Mouse (Mus musculus): ENCODE results near the gene Pskh1. TPM values are rescaled to one million over a fixed set of nuclear protein-coding genes. Genes with fewer than 3 reads are reported as not detected.

Gene Pskh1
- total RNA-seq, 2 experiments from 2014 or later = 16.9 to 17.6 TPM

Small RNA genes lying within 50 kb of the gene (microRNA-seq; reads per million reads assigned to microRNA genes)
- gene Mir7074 = 0 to 0.27 reads per million in 2 experiments

Other genes with a start within 250 kb of the Pskh1 start
- 1 to 10 TPM in 1 of 2 experiments, under 1 TPM in 1; 0.69 to 5.7 TPM for gene Carmil2, start 214.2 kb upstream of the Pskh1 start, total RNA-seq (2021)
- gene Acd, start 199.3 kb upstream of the Pskh1 start, total RNA-seq (2021) = 10 to 100 TPM; 13.8 to 16.9 TPM
- gene Pard6a, start 199.3 kb upstream of the Pskh1 start, total RNA-seq (2021) = 1 to 10 TPM; 7.8 to 9.1 TPM
- gene 4933405L10Rik, start 192.8 kb upstream of the Pskh1 start, total RNA-seq (2021) = not detected
- gene Enkd1, start 192.2 kb upstream of the Pskh1 start, total RNA-seq (2021) = 1 to 10 TPM; 2.4 to 2.5 TPM
- gene Gfod2, start 141.8 kb upstream of the Pskh1 start, total RNA-seq (2021) = 1 to 10 TPM; 3.6 to 3.7 TPM
- gene Ranbp10, start 73.1 kb upstream of the Pskh1 start, total RNA-seq (2021) = 10 to 100 TPM; 23.1 to 24.7 TPM
- gene Tsnaxip1, start 72.7 kb upstream of the Pskh1 start, total RNA-seq (2021) = under 1 TPM in 1 of 2 experiments, not detected in 1; 0.38 TPM
- gene Cenpt, start 47.2 kb upstream of the Pskh1 start, total RNA-seq (2021) = 1 to 10 TPM; 3.2 to 4.2 TPM
- gene Thap11, start 45.3 kb upstream of the Pskh1 start, total RNA-seq (2021) = 10 to 100 TPM; 27.5 to 29.1 TPM
- gene Nutf2, start 39.9 kb upstream of the Pskh1 start, total RNA-seq (2021) = 10 to 100 TPM; 27.2 to 34.3 TPM
- gene Edc4, start 19.6 kb upstream of the Pskh1 start, total RNA-seq (2021) = 10 to 100 TPM; 26.8 to 28.4 TPM
- under 1 TPM in 1 of 2 experiments, not detected in 1; 0.54 TPM for gene Nrn1l, start 6.9 kb upstream of the Pskh1 start, total RNA-seq (2021)
- gene Ctrl, start 33.4 kb downstream of the Pskh1 start, total RNA-seq (2021) = under 1 TPM; 0.46 to 0.55 TPM
- 10 to 100 TPM; 57.6 to 66.5 TPM for gene Psmb10, start 38.0 kb downstream of the Pskh1 start, total RNA-seq (2021)
- gene Lcat, start 42.9 kb downstream of the Pskh1 start, total RNA-seq (2021) = 1 to 10 TPM; 1.0 to 1.3 TPM
- gene Slc12a4, start 65.7 kb downstream of the Pskh1 start, total RNA-seq (2021) = 10 to 100 TPM; 50.8 to 52.0 TPM
- gene Dpep3, start 79.0 kb downstream of the Pskh1 start, total RNA-seq (2021) = not detected
- 1 to 10 TPM; 7.4 to 7.8 TPM for gene Dus2, start 90.9 kb downstream of the Pskh1 start, total RNA-seq (2021)
- gene Dpep2nb, start 105.5 kb downstream of the Pskh1 start, total RNA-seq (2021) = not detected
- gene Ddx28, start 111.4 kb downstream of the Pskh1 start, total RNA-seq (2021) = 1 to 10 TPM; 9.5 to 9.9 TPM
- 10 to 100 TPM; 22.0 to 29.4 TPM for gene Nfatc3, start 158.4 kb downstream of the Pskh1 start, total RNA-seq (2021)
- 1 to 10 TPM in 1 of 2 experiments, under 1 TPM in 1; 0.45 to 1.0 TPM for gene Esrp2, start 236.5 kb downstream of the Pskh1 start, total RNA-seq (2021)
- 1 to 10 TPM; 5.5 to 8.1 TPM for gene Pla2g15, start 250.0 kb downstream of the Pskh1 start, total RNA-seq (2021)